Mouse (Mus musculus): Measurements from ENCODE around the gene Man1b1. TPM values are rescaled to one million over a fixed set of nuclear protein-coding genes. Genes with fewer than 3 reads are reported as not detected.

Gene Man1b1
- polyA plus RNA-seq, 1 experiment from 2014 or later = 52.3 TPM

DNA sequence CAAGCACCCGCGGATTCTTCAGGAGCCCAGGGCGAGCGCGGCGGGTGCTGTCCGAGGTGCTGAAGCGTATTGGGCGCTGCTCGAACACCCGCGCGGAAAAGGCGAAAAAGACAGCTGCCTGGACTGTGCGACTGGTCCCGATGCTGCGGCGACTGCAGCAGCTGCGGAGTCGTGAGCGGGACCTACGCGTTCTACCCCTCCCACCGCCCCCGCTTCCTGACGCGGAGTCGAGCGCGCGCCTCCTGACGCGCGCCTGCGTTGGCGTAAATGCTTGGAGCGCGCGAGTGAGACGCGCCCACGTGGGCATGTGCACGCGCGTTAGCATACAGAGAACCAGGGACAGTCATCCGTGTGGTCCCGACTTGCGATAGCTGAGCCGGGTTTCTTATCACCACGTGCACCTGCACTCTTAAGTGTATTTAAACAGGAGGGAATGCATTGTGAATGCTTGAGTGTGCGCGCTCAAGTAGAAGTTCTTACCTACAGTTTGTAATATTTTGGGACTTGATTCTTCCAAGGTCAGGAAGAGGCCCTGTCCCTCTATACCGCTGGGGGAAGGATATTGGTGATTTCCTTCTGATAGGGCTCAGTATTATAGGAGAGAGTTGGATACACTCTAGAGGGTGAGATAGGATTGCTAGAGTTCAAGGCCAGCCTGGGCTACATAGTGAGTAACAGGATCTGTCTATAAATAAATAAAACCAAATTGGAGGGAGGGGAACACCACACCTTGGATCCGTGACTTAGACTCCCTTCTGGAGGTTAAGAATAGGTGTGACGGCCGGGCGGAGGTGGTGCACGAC is 13.0 kb upstream of the Man1b1 start, which contains the start of gene Grin1:
Gene Grin1 (minus strand): TSS at position 217 of the 803 bp plus-strand sequence.
- Histone ChIP-seq H3K27ac (no peak within 1 kb of the TSS), H3K9me3 (no peaks in the 10 kb centered on the region), H3K4me1 (peaks cover 7% of the 10 kb centered on the region; the same call in 1 of the 2 replicates), H3K27me3 (ENCODE audit: insufficient read depth, poor library complexity, severe bottlenecking) (peaks cover 75% of the 10 kb centered on the region), H3K36me3 (no peaks in the 10 kb centered on the region), H3K4me3 (peak within 1 kb of the TSS; percentile 53)
- no peak for DNase-seq (ENCODE audit: low spot score)
- 10% methylated on average over 58 of the region's 58 CpGs for WGBS

DNA sequence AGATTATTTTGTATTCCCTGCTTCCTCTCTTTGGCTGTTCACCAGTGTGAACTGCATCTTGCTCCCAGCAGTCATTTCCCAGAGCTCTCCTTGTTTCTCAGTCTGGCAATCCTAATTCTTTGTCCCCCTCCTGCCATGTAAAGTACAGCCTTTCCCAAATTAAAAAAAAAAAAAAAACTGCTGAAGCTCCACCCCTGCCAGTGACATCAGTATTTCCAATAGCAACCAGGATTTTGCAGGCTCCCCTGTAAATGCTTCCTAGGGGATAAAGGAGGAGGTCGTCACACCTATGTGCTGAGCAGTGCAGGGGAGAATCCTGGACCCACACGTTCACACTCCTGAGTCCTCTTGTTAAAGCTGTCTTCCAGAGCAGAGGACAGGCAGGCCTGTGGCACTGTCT is 12.1 kb upstream of the Man1b1 start:
- Histone ChIP-seq H3K4me3 (no peak overlapping the region), H3K27ac (no peak overlapping the region), H3K4me1 (peaks cover 7% of the 10 kb centered on the region; the same call in 1 of the 2 replicates), H3K27me3 (ENCODE audit: insufficient read depth, poor library complexity, severe bottlenecking) (peaks cover 66% of the 10 kb centered on the region), H3K9me3 (no peaks in the 10 kb centered on the region), H3K36me3 (no peaks in the 10 kb centered on the region)
- no peak for DNase-seq (ENCODE audit: low spot score)
- 25% methylated on average over 2 of the region's 2 CpGs for WGBS

DNA sequence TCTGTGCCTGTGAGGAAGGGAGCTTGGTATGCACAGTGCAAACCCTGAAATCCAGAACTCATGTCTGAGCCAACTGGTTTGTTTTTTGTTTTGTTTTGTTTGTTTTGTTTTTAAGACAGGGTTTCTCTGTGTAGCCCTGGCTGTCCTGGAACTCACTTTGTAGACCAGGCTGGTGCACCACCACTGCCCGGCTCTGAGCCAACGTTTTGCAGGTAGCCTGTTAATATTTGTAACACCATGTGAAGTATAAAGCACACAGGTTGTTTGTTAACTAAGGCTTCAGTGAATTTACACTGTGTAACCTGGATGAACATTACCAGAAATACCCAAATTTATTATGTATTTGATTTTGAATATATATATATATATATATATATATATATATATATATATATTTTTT is 6.1 kb upstream of the Man1b1 start:
- H3K27me3 ChIP-seq (ENCODE audit: insufficient read depth, poor library complexity, severe bottlenecking) = peaks cover 7% of the 10 kb centered on the region
- H3K27ac ChIP-seq = no peak overlapping the region
- no peak overlapping the region for H3K4me3 ChIP-seq
- H3K36me3 ChIP-seq = no peaks in the 10 kb centered on the region
- H3K9me3 ChIP-seq = no peaks in the 10 kb centered on the region
- 71% methylated on average over 2 of the region's 2 CpGs for WGBS
- H3K4me1 ChIP-seq = no peaks in the 10 kb centered on the region
- no peak for DNase-seq (ENCODE audit: low spot score)

DNA sequence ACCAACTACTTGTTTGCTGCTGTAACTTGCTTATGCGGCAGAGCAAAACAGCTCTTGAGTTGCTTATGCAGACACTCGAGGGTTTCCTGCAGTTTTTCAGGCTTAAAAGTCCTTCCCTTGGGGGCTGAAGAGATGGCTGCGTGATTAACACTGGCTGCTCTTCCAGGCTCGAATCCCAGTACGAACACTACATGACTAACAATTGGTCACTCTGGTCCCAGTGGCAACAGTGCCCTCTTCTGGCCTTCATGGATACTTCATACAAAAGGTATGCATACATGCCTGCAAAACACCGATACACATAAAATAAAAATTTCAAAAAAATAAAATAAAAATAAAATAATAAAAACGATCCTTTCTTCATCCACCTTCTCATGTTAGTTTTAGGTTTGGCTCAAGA is 3.7 kb upstream of the Man1b1 start:
- H3K4me3 ChIP-seq = no peak overlapping the region
- H3K27ac ChIP-seq = no peak overlapping the region
- WGBS = 38% methylated on average over 7 of the region's 7 CpGs
- H3K9me3 ChIP-seq = no peaks in the 10 kb centered on the region
- no peak for DNase-seq (ENCODE audit: low spot score)
- H3K4me1 ChIP-seq = peaks cover 9% of the 10 kb centered on the region
- H3K36me3 ChIP-seq = 0 out of 2 replicates have a peak, but pooled peaks cover under 1% of the 10 kb centered on the region
- no peaks in the 10 kb centered on the region for H3K27me3 ChIP-seq (ENCODE audit: insufficient read depth, poor library complexity, severe bottlenecking)

DNA sequence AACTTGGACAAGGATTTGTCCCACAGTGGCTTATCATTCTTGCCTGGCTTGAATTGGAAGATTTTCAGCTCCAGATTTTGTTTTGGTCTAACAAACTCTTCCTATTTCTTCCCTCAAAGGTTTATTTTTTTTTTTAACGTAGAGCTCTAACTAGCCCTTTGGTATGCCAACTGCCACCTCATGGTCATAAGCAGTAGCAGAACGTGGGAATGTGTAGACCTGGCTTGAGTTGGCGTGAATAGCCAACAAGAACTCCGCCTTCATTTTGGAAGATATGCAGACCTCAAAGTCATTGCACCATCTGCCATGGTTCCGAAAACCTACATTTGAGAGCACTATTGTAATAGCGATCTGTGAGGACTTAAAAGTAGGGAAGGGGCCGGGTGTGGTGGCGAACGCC is 668 bp upstream of the Man1b1 start:
- Histone ChIP-seq H3K27ac (no peak overlapping the region), H3K36me3 (peaks cover 28% of the 10 kb centered on the region), H3K9me3 (no peaks in the 10 kb centered on the region), H3K4me3 (peak overlapping the region; percentile 94), H3K27me3 (ENCODE audit: insufficient read depth, poor library complexity, severe bottlenecking) (no peaks in the 10 kb centered on the region), H3K4me1 (peaks cover 14% of the 10 kb centered on the region)
- DNase-seq (ENCODE audit: low spot score) = no peak
- WGBS = 50% methylated on average over 9 of the region's 9 CpGs

DNA sequence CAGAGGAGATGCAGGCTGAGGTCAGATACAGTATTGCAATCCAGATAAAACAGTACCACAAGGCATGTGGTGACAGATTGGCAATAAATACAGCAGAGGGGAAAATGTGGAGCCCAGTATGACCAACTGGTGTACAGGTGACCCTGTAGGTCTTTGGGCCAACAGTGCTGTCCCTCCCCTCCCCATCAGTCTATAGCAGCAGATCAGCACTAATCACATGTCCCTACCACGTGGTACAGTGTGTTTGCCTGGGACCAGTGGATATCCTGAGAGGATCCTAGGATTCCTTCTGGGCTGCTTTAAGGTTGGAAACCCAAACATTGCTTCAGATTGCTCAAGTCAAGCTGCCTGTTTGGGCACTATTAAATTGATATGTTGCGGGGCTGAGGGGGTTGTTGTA is 1.4 kb downstream of the Man1b1 start:
- peak overlapping the region; percentile 94 for H3K4me3 ChIP-seq
- H3K36me3 ChIP-seq = peaks cover 49% of the 10 kb centered on the region
- 78% methylated on average over 2 of the region's 2 CpGs for WGBS

DNA sequence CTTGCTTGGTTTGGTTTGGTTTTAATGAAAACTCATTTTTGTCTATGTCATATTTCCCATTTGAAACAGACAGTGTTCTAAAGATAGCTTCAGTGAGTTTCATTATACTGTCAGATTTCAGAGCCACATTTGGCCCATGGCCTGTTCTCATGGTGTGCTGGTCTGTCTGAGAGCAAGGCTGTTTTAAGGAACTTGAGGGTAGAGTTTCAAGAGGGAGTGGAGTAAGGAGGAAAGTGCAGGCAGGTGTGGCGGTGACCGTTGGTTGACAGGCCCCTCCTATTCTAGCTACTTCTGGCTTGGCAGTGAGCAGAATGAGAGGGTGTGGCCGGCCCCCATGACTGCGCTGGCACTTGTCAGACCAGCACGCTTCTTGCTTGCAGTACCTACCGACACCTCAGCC is 6.2 kb downstream of the Man1b1 start:
- Histone ChIP-seq H3K36me3 (peaks cover 89% of the 10 kb centered on the region), H3K27ac (no peak overlapping the region), H3K4me1 (peaks cover 7% of the 10 kb centered on the region), H3K4me3 (no peak overlapping the region), H3K27me3 (ENCODE audit: insufficient read depth, poor library complexity, severe bottlenecking) (no peaks in the 10 kb centered on the region), H3K9me3 (no peaks in the 10 kb centered on the region)
- 94% methylated on average over 6 of the region's 6 CpGs for WGBS
- no peak for DNase-seq (ENCODE audit: low spot score)

More for the DNA sequence above, 1.4 kb downstream of the Man1b1 start:
- Histone ChIP-seq H3K27me3 (ENCODE audit: insufficient read depth, poor library complexity, severe bottlenecking) (no peaks in the 10 kb centered on the region), H3K27ac (no peak overlapping the region), H3K9me3 (no peaks in the 10 kb centered on the region), H3K4me1 (peaks cover 14% of the 10 kb centered on the region)
- DNase-seq (ENCODE audit: low spot score) = no peak

DNA sequence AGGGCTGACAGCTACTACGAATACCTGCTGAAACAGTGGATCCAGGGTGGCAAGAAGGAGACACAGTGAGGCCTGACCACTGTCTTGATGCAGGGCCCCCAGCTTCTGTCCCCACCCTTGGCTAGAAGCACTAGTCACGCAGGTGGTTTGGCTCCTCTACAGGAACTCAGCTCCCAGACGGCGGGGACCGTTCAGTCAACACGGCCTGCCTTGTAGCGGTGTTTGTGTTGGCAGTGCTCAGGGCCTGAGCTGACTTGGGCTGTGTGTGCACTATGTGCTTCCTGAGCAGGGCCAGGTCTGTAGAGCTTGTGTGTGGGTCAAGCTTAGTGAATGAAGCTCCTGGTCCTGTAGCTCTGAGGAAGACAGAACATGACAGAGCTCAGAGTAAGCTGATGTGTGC is 16.0 kb downstream of the Man1b1 start:
- Histone ChIP-seq H3K9me3 (no peaks in the 10 kb centered on the region), H3K4me3 (no peak overlapping the region), H3K4me1 (no peaks in the 10 kb centered on the region), H3K27me3 (ENCODE audit: insufficient read depth, poor library complexity, severe bottlenecking) (no peaks in the 10 kb centered on the region), H3K36me3 (peaks cover 99% of the 10 kb centered on the region), H3K27ac (no peak overlapping the region)
- no peak for DNase-seq (ENCODE audit: low spot score)
- WGBS = 91% methylated on average over 7 of the region's 7 CpGs

DNA sequence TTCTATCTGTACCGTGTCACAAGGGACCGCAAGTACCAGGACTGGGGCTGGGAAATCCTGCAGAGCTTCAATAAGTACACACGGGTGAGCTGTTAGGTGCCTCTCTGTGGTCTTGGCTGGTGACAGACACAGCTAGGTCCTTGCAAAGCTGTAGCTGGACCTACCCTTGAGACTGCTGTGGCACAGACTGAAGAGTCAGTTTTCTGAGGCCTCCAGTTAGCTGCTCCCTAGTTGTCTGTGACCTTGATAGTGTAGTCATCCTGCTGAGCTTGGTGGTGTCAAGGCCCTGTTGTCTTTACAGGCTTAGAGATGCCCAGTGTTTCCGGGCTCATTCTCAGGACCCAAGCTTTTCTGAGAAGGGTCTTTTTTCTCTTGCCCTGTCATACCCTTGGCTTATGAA is 17.4 kb downstream of the Man1b1 start:
- no peaks in the 10 kb centered on the region for H3K9me3 ChIP-seq
- DNase-seq (ENCODE audit: low spot score) = no peak
- H3K4me3 ChIP-seq = no peak overlapping the region
- no peak overlapping the region for H3K27ac ChIP-seq
- H3K36me3 ChIP-seq = peaks cover 95% of the 10 kb centered on the region
- H3K27me3 ChIP-seq (ENCODE audit: insufficient read depth, poor library complexity, severe bottlenecking) = no peaks in the 10 kb centered on the region
- WGBS = 89% methylated on average over 4 of the region's 4 CpGs
- H3K4me1 ChIP-seq = 0 out of 2 replicates have a peak, but pooled peaks cover 4% of the 10 kb centered on the region

DNA sequence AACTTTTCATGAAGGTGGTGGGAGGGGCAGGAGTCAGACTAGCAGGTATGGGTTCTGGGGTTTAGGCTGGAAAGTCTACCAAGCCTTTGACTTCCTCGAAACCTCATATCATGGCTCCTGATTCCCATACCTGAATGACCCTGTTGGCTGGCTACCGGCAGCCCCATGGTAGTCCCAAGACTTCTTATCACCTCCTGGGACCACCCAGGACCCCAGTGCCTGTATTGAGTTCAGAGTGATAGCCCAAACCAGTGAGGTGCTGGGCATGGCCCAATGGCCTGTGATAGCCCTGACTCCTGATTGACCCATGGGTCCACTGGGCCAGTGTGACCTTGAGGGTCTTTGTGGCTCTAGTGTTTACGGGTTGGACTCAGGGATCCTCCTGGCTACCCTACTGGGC is 18.6 kb downstream of the Man1b1 start:
- DNase-seq (ENCODE audit: low spot score) = no peak
- WGBS = 91% methylated on average over 3 of the region's 3 CpGs
- Histone ChIP-seq H3K27me3 (ENCODE audit: insufficient read depth, poor library complexity, severe bottlenecking) (no peaks in the 10 kb centered on the region), H3K36me3 (peaks cover 83% of the 10 kb centered on the region), H3K4me3 (no peak overlapping the region), H3K9me3 (no peaks in the 10 kb centered on the region), H3K4me1 (peaks cover 13% of the 10 kb centered on the region), H3K27ac (no peak overlapping the region)

DNA sequence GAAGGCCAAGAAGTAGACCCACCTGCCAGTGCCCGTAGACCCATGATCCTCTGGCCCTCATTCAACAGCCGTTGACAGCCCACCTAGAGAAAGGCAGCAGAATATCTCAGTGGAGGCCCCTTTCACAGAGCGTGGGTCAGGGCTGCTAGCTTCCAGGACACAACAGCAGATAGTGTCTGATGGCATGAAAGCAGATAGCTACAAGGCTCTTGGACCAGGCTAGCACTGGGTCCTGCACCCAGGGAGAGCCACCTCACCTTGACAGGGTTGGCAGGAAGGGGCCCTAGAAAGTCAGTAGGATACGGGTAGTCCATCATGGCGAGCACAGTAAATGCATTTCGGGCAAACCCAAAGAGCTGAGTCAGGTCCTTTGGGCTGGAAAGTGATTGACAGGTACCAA is 22.1 kb downstream of the Man1b1 start:
- peaks cover 49% of the 10 kb centered on the region for H3K36me3 ChIP-seq
- DNase-seq (ENCODE audit: low spot score) = no peak
- no peak overlapping the region for H3K4me3 ChIP-seq
- no peak overlapping the region for H3K27ac ChIP-seq
- no peaks in the 10 kb centered on the region for H3K9me3 ChIP-seq
- peaks cover 23% of the 10 kb centered on the region for H3K4me1 ChIP-seq
- no peaks in the 10 kb centered on the region for H3K27me3 ChIP-seq (ENCODE audit: insufficient read depth, poor library complexity, severe bottlenecking)
- WGBS = 81% methylated on average over 6 of the region's 6 CpGs

DNA sequence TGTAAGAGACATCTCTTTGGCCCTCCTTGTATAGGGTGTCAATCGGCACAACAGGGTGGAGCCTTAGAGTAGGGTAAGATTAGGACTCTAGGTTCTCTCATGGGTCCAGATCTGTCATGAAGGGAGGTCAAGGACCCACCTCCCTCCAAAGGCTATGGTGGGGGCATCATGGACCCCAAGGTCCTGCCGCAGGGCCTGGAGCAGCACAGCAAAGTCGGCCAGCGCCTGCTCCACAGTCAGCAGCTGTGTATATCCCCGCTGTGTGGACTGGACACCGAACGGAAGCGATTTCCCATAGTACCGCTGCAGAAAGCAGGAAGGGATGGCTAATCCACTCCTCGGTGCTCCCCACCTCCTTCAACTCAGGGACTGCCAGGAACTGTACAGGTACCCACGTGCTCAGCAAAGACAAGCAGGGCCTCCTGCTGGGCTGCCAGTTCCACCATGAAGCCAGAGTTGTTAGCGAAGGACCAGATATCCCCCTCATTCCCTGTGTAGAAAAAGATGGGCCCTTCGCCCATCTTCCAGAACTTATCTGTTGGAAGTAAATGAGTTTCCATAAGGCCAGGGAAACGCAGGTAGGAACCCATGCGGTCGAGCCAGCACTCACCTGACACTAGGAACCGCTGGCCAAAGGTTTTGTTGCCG is 23.4 kb downstream of the Man1b1 start:
- WGBS = 40% methylated on average over 18 of the region's 18 CpGs
- Histone ChIP-seq H3K4me3 (peak overlapping the region; percentile 68), H3K27ac (peak overlapping the region; percentile 48; the same call in 1 of the 2 replicates)

More for the DNA sequence above, 23.4 kb downstream of the Man1b1 start:
- no peaks in the 10 kb centered on the region for H3K9me3 ChIP-seq
- no peaks in the 10 kb centered on the region for H3K27me3 ChIP-seq (ENCODE audit: insufficient read depth, poor library complexity, severe bottlenecking)
- H3K4me1 ChIP-seq = peaks cover 23% of the 10 kb centered on the region
- no peak for DNase-seq (ENCODE audit: low spot score)
- peaks cover 36% of the 10 kb centered on the region for H3K36me3 ChIP-seq
